Mouse (Mus musculus): Measurements from ENCODE around the gene Tns3. TPM values are rescaled to one million over a fixed set of nuclear protein-coding genes. Genes with fewer than 3 reads are reported as not detected.

Gene Tns3
- total RNA-seq, 2 experiments from 2014 or later, result 21.1 to 23.2 TPM

- DNase-seq, result no peak
- intact Hi-C loops (cut with DNase I), result no loop called here
Observed at GRCm38 (mm10) chr11:8681356-8681755, 17.0 kb upstream of the Tns3 start.

GRCm38 (mm10) chr11:8680650-8681049 is 16.3 kb upstream of the Tns3 start:
- DNase-seq, result no peak
- intact Hi-C loops (cut with DNase I), result no loop called here

DNA sequence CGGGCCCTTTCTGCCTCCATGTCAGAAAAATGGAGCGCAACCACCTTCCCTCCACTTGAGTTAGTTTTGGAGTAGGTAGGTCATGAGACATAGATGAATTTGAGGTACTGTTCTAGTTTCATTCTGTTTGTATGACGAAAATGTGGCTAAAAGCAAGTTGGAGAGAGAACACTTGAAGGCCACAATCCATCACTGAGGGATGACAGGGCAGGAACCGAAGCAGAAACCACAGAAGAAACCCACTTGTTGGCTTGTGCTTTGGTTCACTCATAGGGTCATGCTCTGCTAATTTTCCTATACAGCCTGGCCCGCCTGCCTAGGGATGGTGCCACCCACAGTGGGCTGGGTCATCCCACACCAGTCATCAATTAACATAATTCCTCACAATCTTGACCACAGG is 14.9 kb upstream of the Tns3 start:
- intact Hi-C loops (cut with DNase I), result loop anchor here (10.0 kb wide), 1 partner anchor 176 kb away; no protein-coding TSS in a partner anchor
- no peak for DNase-seq

DNA sequence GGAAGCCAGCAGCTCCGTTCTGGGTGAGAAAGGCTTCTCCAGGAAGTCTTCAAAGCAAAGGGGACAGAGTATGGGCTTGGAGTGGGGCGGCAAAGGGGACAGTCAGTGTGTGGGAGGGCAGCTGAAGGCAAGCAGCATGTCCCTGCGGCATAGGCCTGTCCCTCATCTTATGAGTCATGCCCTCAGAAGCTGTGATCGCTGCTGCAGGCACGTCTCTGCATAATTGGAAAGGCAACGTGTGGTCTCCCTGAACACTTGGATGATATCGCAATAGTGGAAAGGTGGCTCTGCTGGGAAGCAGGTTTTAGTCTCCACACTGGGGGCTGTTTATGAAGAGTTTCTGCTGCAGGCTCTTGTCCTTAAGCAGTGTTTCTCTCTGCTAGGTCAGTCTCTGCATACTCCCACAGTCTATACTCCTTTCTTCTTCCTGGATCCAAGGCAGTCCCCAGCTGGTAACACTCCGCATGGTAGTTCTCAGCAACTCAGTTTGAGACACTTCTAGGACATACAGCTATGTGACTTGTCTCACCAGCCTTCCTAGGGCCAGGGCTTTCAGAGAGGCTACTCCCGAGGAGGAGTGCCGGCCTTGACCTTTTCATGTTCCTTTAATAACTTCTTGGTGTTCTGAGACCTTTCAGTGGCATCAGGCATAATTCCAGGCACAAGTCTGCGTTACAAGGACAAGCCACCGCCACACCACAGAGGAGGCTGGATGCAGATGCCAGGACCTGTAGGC is 14.1 kb upstream of the Tns3 start:
- intact Hi-C loops (cut with DNase I), result loop anchor here (10.0 kb wide), 1 partner anchor 176 kb away; no protein-coding TSS in a partner anchor
- DNase-seq, result no peak

- intact Hi-C loops (cut with DNase I), result loop anchor here (10.0 kb wide), 1 partner anchor 179 kb away; no protein-coding TSS in a partner anchor
- no peak for DNase-seq
Observed at GRCm38 (mm10) chr11:8675701-8676474, 11.6 kb upstream of the Tns3 start.

DNA sequence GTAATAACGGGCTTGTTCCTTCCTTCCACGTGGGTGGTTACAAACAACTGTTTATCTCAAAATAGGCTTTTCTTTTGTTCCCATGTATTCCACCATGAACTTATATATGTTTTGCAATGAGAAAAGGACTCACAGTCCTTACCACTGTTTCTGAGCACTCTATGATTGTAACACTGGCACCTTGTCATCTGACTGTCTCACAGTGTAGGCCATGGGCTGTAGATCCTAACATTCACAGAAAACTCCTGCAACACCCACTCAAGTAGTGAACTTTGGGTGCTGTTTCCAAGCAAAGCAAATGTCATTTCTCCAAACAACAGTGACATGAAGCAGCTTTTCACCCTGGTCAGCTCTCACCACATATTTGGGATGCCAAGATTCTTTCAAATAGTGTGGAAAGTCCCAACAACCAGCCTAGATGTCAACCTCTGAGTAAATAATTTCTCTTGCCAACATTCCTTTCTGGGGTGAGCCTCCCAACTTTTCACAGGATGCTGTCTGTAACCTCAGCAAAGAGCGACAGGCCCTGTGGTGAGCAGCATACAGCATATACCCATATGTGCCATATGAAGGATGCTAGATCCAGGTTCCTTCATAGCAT is 10.3 kb upstream of the Tns3 start:
- DNase-seq, result no peak
- intact Hi-C loops (cut with DNase I), result loop anchor here (10.0 kb wide), 1 partner anchor 180 kb away; no protein-coding TSS in a partner anchor

GRCm38 (mm10) chr11:8671698-8672097 is 7.4 kb upstream of the Tns3 start:
- no peak for DNase-seq
- intact Hi-C loops (cut with DNase I), result loop anchor here (10.0 kb wide), 1 partner anchor 183 kb away; no protein-coding TSS in a partner anchor

DNA sequence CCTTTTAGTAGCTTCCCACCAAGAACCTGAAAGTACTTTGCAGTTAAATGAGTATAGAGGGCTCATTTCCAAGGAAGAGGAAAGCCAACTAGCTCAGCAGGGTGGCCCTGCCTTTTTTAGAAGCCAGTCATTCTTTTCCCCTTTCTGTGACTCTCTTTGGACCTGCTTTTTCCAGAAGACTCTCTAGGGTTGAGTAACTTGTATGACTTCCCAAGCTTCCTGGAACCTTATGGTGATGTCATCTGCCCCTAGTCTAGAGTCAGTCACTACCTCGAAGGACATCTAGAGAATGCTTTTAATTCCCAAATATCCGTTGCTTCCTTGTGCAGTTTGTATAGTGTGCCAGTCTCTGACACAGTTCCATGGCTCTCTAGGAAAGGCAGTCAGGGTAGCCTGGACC is 4.8 kb upstream of the Tns3 start:
- intact Hi-C loops (cut with DNase I), result loop anchor here (10.0 kb wide), 1 partner anchor 244 kb away; no protein-coding TSS in a partner anchor
- DNase-seq, result no peak

DNA sequence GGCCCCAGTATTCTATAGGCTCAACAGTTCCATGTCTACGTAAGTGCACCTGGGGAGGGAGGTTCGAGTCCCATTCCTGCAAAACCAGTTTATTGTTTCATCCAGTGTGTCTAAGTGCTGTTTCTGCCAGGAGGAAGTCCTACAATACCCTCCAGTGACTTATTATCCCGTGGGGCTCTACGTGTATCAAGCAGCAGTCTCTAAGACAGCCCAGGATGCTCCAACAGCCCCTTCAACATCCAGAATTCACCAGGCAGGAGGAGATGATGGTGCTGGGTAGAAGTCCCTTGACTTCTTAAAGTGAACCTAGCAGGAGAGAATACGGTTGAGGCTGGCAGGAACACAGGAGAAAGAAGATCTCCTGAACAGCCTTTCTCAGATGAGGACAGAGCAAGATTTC is 462 bp upstream of the Tns3 start:
- intact Hi-C loops (cut with DNase I), result loop anchor here (5.0 to 10.0 kb wide), 3 partner anchors 42 to 240 kb away; no protein-coding TSS in a partner anchor
- no peak for DNase-seq

DNA sequence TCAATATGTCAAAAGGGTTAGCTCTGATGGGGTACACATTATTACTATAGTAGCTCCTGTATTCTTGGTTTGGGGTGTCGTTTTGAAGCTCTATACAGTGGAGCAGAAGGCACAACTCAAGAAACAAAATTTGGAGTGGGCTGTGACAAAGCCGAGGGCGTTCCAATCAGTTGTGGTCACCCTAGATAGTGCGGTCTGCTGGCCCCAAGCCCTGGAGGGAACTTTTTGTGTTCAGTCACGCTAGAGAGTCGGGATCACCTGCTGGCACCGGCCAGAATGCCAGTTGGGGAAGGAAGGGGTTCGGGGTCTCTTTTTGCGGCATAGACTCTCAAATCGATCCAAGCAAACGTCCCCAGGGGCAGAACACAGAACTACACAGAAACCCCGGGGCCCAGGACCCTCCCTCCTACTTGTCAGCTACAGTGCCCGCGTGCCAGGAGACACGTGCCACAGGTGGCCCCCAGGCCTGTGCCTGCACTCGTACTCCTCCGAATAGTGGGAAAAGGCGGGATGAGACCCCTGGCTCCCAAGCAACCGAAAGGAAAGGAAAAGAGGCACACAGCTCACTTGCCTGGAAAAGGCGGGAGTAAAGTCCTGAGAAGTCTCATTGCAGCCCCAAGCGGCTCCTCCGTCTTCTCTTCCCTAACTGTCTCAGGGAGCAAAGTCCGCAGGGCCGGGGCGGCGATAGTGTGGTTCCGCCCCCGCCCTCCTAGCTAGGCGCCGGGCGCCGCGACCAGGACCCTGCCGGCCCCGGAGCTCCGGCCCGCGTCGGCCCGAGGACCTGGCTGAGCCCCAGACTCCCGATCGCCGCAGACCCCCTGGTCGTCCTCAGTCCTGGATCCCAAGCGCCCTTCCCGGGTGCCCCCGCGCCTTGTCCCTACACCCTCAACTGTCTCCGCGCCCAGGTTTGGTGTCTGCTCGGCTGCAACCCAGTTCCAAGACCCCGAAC is 617 bp downstream of the Tns3 start:
- intact Hi-C loops (cut with DNase I), result loop anchor here (2.0 to 10.0 kb wide), 4 partner anchors 41 to 239 kb away; no protein-coding TSS in a partner anchor

DNA sequence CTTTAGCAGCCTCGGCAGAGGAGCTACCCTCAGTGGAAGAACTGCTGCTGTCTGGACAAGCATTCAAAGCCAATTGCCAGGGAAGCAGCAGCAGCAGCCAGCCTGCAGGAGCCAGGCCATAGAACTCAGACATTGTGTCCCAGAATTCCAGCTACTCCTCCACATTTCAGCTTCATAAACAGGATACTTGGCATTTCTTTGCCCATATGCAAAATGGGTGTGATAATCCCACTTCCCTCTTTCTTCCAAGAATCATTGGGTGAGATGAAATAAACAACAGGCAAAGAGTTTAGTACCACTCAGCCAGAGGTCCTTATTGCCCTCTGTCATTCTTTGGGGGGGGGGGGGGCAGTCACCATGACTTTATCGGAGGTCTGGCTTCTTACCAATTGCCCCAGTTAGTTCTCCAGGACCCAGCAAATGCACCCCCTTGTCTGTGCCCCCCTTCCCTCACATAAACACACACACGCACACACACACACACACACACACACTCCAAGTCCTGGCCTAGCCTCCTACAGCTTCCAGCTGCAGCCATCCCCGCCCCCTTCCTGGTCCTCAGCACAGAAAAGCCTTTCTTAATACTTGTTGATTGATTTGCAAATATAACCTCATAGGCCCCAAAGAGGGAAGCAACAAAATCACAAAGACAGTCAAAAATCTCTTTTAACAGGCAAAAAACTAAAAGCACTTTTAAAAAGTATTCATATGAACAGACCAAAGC is 1.5 kb downstream of the Tns3 start:
- DNase-seq, result peak; percentile 29 to 45
- intact Hi-C loops (cut with DNase I), result loop anchor here (2.0 to 10.0 kb wide), 4 partner anchors 41 to 238 kb away; no protein-coding TSS in a partner anchor

More for the DNA sequence above, 617 bp downstream of the Tns3 start:
- peak; percentile 61 to 67 for DNase-seq

- DNase-seq, result no peak
- intact Hi-C loops (cut with DNase I), result loop anchor here (5.0 to 10.0 kb wide), 3 partner anchors 39 to 236 kb away; no protein-coding TSS in a partner anchor
Observed at GRCm38 (mm10) chr11:8660951-8661350, 3.4 kb downstream of the Tns3 start.

GRCm38 (mm10) chr11:8659851-8660250 is 4.5 kb downstream of the Tns3 start:
- intact Hi-C loops (cut with DNase I), result loop anchor here (5.0 to 10.0 kb wide), 3 partner anchors 38 to 235 kb away; no protein-coding TSS in a partner anchor
- peak in 1 of 2 experiments; percentile 22 for DNase-seq

- intact Hi-C loops (cut with DNase I), result no loop called here
- peak; percentile 45 to 51 for DNase-seq
Observed at GRCm38 (mm10) chr11:8659061-8659460, 5.3 kb downstream of the Tns3 start.

DNA sequence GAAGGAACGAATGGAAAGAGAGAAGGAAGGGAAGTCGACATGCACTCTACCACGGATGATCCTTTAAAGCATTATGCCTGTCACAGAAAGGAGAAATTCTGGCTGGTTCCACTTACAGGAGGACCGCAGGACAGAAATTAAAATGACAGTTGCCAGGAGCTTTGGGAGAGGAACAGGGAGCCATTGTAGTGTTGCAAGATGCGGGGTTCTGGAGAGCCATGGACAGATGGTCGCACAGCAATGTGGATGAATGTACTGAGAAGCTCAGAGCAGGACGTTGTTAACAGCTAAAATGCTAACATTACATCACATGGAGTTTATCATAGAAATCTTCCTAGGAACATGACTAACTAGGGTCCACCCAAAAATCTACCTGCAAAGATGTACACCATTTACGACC is 6.8 kb downstream of the Tns3 start:
- intact Hi-C loops (cut with DNase I), result no loop called here
- DNase-seq, result no peak

DNA sequence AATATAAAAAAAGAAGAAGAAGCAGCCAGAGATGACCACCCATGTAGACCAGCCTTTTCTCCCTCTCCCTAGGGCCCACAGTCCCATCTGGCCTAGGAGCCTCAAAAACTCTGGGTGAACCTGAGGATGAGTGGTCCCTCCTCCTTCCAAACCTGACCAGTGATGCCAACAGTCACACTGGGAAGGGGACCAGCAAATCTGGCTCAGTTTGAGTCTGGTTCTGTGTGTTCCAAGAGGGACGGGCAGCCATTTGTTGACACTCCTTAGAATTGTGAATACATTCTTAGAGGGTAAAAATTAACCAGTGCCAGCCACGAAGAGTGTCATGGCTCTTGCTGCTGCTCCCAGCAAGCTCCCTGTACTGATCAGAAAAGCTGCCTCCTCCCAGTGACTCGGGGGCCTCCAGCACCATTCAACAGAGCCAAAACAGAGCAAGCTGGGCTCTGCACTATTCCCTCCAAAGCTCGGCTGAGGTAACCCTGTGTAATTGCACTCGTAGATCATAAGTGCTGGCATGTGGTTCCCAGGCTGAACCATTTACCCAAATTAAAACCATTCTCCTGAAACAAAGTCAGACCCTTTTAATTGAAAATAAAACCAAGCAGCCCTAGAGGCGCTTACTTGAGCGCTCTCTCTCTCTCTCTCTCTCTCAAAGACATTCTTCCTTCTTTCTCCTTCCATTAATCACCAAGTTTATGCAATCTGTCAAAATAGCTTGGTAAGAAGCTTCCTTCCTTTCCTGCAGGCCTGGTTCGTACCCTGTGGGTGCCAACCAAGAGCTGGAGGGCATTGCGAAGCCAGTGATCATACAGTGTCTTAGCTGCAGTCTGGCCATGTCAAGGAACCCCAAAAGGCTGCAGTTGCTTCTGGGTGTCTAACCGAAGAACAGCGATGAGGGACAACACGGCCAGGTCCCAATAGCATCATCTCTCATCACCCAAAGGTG is 7.6 kb downstream of the Tns3 start:
- intact Hi-C loops (cut with DNase I), result no loop called here
- no peak for DNase-seq

DNA sequence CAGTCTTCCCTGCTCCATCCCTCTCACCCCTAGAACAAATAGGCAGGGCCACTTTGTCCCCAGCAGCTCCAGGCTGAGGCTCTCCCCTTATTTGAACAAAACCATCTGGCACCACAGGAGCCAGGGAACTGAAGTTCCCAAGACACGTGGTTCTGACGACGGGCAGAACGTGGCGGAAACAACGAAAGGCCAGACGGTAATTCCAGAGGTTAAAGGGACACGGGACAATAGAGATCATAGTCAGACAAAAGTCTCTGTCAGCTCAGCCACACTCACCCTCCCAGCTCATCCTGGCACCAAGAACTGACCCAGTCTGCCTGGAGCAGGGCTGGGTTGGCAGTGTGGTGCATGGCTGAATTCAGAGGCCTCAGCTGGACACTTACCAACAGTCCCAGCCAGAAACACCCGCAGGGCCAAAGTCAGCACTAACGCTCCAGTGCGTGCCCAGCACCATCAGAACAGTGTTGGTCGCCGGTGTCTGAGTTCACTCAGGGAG is 10.5 kb downstream of the Tns3 start:
- intact Hi-C loops (cut with DNase I), result no loop called here

More for the DNA sequence above, 10.5 kb downstream of the Tns3 start:
- peak; percentile 21 to 49 for DNase-seq

Measured in heart, postnatal 14 days (tissue).